Mouse (Mus musculus) adipocyte (in vitro differentiated cells): ENCODE data around the gene Il20ra.
A peak's percentile ranks its signal among the peaks of the same experiment; 100 is the strongest.
"Not testable (repeated sequence)": the region's sequence is repeated elsewhere in the genome, so short reads cannot be mapped to it uniquely, and the experiment has no call there.

Experiments
- DNase-seq: peaks from one replicate; pipeline ENCODE4 v3.0.0-alpha.2; 2016; ENCODE audit warnings: low spot score

The Il20ra gene

DNA sequence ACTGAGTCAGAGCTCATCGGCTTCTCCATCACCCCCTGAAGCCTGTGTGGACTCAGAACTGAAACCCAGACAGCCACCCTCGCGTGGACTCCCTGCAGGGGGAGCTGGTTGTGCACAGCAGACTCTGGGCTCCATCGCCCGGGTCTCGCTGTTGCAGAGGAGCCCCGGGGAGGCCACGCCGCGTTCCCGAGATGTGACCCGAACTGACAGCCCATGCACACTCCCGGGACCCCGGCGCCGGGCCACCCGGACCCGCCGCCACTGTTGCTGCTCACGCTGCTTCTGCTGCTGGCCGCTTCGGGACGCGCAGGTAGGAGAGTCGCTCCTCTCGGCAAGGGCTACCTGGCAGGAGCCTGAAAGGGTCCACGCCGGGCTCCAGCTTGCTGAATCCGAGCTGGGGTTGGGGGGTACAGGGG lies at the start of gene Il20ra:
Il20ra (plus strand) TSS at position 150 of the 416 bp plus-strand sequence.
- no peak for DNase-seq

DNA sequence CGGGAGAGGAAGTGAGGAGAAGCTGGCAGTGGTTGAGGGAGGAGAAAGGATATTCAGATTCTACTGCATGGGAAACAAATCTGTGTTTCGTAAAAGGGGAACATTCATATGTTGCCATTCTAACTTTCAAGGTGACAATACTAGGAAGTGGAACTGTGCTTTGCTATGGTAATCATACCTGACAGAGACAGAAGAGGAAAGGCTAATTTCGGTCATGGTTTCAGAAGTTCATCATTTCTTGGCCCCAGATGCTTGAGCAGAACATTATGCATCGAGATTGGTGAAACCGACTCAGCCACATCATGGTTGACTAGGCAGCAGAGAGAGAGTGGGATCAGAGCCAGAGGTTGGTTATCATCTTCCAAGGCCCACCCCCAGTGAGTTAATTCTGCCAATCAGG lies 43.4 kb upstream of the Il20ra start:
- no peak for DNase-seq

DNA sequence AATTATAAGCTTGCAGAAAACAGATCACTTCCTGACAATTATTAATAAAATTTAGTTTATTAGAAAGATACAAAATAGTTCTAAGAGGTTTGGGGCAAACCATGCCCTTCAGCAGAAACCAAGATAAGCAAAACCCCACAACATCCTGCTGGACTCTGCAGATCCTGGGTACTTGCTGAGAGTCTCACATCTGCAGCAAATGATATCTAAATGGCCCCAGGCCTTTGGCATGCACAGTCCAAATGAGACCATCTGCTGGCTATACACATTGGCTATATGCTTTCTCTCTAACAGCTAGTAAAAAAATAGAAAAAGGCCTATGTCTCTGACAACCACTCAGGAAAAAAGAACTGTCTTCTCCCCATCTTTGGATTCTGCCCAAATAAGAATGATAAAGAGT lies 40.4 kb upstream of the Il20ra start:
- DNase-seq, result no peak

DNA sequence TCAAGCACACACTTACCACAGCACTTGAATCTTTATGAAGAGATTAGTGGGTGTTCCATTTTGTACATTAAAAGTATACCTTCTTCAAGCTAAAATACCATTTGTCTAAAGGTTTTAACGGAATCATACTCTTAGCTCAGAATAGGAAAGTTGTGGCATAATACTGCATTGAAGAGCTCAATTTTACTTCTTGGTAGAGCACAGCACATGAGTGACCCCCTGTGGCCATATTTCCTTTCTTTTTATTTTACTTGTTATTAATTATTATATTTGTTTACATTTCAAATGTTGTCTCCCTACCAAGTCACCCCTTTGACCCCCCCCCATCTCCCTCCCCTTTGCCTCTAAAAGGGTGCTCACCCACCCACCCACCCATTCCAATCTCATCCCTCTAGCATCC lies 39.2 kb upstream of the Il20ra start:
- peak; percentile 21 for DNase-seq

DNA sequence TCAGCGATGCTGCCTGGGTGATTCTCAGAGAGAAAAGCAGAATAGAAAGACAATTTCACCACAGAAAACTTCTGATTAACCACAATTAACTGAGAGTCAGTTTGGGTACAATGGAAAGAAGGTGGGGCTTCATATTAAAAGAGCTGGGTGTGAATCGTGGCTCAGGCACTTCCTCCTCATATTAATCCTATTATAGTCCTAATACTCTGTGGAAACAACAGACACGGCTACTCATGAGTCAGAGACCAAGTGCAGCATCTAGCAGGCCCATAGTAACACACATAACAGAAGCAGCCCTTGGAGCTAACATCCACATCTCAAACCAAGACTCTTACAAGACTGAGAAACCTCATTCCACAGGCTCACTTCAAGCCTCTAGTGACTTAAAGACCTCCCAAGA lies 24.7 kb upstream of the Il20ra start:
- no peak for DNase-seq

DNA sequence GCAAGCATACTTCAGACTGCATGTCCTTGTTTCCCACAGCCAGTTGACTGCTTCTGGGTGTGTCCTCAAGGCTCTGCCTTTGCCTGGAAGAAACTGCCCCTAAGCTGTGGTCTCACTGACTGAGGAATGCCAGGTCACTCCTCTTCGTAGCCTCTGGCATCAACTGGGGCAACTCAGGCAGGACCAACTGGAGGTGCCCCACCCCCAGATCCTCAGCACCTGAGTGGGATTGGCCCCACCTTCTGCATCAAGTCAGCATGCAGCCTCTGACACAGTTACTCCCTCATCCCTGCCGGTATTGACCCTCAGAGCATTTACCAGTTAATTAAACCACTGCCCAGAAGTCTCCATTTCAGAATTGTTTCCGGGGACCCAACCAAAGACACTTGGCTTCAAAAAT lies 21.1 kb upstream of the Il20ra start:
- no peak for DNase-seq

DNA sequence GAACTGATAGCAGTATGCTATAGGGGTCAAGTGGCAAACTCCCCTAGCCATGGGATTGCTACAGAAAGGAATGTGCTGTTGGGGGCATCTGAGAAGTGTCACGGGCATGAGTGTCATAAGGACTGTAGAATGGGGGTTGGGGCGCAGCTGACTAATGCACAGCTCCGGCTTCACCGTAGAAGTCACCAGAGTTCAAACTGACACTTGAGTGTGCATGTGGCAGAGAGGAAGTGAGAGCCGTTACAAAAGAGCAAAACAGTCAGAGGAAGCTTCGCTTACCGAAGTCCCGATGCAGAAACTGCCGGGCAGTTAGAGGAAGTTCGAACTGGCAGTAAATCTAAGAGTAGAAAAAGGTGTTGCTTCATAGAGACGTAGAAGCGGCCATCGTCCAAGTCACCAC lies 20.6 kb upstream of the Il20ra start:
- no peak for DNase-seq

DNA sequence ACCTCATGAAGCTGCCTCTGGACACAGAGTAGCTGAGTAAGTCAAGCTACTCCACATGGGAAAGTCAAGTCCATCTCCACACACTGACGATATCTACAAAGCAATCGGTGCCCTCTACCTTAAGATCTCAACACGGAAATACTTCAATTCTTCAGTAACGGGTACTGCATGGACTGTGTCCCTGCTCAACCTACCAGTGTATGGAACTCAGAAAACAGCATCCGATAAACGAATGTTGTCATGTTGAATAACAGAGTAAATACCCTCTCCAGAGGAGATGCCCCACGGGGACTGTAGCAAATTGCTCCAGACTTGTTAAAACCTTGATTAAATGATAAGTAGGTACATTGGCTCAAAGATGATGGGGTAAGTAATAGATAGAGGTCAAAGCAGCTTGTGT lies 20.0 kb upstream of the Il20ra start:
- no peak for DNase-seq

DNA sequence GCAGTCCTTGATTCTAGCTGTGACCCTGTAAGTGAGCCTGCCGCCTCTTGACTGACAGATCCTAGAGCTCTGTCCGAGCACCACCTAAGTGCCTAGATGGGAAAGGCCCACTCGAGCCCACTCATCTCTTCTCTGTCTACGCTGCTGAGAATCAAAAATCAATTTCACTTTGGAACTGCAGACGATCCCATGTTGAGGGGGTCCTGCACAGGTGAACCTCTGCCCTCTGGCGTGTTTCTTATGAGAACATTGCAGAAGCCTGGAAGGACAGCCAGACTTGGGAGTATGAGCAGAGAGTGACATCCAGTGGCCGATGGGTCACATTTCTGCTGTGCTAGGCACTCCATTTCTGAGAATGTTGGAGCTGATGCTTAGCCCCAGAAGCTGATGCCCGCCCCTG lies 19.4 kb upstream of the Il20ra start:
- peak; percentile 72 for DNase-seq

DNA sequence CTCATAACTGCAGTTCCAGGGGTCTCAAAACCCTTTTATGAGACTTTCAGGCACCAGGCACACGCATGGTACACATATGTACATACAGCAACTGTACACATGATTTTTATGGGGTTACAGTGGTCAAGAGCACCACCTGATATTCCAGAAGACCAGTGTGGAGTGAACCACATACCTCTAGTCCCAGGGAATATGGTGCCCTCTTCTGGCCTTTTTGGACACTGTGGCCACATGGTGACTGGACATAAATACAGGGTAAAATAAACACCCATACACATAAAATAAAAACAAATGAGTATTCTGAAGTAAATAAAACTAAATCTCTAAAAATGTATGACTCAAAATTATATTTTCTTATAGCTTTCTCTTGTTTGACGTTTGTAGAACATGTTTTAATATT lies 18.7 kb upstream of the Il20ra start:
- peak; percentile 25 for DNase-seq

DNA sequence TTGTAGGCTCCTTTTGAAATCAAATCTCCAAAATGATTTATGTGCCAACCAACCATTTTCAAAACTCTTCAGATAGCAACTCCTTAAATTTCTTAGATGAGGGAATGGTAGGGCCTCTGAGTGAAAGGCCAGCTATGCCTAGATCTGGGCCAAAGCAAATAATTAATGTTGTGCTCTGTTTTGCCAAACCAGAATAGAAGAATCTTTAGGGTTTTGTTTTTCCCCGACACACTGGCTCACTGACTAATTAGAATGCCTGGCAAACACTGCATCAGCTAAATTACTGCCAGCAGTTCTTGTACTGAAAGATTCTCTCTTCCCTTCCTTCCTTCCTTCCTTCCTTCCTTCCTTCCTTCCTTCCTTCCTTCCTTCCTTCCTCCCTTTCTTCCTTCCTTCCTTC lies 13.0 kb upstream of the Il20ra start:
- peak; percentile 6 for DNase-seq

DNA sequence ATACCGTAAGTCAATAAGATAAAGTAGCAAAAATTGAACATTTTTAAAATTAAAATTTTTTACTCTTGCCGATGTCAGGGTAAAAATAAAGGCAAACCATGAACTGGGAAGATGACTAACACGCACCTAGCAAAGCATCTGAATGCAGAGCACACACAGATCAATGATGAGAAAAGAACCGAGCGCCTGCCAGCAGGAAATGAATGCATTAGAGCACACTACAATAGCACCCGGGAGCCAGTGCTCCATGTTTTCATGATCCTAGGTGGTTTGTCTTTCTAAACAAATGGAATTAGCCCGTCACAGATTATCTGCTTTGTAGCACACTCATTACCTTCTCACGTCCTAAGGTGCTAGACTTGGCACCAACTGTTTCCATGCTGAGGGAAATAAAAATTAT lies 7.9 kb upstream of the Il20ra start:
- DNase-seq, result no peak

DNA sequence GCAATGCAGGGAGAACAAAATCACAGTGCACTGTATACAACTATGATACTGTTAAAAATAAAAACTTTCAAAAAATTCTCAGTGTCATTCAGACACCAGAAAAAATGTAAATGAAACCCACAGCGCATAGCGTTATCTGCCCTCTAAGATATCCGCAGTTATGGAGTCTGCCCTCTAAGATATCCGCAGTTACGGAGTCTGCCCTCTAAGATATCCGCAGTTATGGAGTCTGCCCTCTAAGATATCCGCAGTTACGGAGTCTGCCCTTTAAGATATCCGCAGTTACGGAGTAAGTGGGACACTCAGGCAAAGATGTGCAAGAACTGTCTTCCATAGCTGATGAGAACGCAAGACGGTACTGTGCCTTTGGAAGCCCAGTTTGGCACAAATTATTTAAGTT lies 4.6 kb upstream of the Il20ra start:
- DNase-seq, result no peak

DNA sequence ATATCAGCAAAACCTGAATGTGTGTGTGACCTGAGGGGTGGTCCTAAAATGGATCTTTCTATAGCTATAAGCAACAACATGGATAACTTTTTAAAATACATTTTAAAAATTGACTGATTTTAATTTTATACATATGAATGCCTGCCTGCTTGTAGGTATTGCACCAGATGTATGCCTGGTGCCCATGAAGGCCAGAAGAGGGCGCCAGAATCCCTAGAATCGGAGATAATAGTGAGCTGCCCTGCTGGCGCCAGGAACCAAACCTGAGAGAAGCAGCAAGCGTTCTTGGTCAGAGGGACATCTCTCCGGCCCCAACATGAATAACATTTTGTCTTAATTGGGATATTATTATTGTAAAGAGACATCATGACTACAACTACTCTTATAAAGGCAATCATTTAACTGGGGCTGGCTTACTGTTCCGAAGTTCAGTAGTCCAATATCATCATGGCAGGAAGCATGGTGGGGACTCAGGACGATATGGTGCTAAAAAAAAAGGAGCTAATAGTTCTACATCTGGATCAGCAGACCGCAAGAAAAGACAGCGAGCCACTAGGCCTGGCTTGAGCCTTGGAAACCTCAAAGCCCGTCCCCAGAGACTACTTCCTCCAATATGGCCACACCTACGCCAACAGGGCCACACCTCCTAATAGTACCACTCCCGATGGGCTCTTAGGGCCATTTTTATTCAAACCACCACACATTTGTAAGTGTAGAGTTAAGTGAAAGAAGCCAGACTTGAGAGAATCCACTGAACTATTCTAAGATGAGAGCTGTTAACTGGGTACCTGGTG lies 3.9 kb upstream of the Il20ra start:
- DNase-seq, result peak; percentile 8

DNA sequence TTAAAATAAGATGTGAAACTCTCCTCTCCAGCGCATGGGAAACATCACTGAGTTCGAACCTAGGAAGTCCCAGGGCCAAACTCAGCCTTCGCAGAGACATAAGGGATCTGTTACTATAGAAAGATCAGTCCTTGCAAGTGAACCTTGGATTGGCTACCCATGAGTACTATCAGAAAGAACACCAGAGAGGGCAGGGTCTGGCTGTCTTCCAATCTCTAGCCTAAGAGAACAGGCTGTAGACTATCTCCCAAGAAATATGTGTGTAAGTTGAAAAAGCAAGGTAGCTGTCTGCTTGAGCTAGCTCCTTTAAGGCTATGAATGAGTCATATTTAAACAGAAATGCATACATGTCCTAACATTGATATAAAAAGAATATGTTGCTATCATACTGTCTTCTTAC lies 1.4 kb upstream of the Il20ra start:
- no peak for DNase-seq

DNA sequence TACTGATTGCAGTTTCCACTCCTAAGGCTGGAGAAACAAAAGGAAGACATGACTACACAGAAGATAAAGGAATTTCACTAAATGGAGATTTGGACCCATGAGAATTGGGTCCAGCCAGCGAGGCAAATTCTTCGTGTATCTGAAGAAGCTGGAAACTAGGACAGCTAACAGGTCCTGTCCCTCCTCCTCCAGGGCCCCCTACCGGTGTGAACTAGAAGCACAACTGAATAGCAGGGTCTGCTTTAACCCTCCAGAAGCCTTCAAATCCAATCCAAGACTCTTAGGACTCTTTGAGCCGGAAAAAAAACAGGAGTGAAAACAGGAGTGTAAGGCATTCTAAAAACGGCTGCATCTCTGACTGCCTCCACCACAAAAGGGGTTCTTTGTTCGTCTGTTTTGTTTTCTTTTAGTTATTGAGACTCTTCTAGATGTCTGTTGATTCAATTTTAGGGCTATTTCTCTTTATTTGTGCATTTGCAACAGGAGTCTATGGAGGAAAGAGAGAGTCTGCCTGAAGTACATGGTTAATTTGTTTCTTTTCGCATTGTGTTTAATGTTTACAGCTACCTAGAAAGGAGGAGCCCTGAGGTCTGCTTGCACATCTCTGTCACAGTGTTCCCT lies 709 bp upstream of the Il20ra start:
- DNase-seq, result no peak

DNA sequence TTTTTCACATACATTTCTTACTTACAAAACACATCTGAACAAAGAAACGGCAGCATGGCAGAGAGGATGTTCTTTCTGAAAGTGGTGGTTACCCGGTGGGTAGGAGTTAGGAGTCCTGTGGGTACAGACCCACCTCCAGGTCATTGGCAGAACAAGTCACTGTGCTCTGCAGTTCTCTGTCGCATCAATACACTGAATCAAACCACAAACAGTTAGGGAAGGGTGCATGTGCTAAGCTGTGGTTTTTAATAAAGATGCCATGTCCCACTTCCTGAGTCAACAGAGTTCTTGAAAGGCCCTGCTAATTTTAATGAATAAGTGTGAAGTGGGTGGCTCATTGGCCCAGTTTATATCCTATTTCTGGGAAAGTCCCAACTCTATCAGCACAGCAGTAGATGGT lies 6.3 kb downstream of the Il20ra start:
- DNase-seq, result no peak

DNA sequence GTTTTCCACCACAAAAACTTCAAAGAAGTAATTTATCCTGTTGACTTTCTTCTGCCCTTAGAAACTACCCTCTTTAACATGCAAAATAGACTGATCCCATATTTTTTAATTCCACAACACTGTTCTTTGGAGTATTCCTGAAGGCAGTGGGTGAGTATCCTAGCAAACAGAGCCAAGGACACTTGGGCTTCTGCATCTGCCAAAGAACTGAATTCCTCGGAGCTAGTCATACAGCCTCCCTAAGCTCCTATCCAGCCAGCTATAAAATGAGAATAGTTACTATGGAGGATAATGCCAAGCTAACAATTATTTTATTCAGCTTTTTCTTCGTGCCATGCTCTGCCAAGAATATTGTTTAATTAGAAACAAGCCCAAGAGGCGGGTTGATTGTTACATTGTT lies 9.9 kb downstream of the Il20ra start:
- no peak for DNase-seq

DNA sequence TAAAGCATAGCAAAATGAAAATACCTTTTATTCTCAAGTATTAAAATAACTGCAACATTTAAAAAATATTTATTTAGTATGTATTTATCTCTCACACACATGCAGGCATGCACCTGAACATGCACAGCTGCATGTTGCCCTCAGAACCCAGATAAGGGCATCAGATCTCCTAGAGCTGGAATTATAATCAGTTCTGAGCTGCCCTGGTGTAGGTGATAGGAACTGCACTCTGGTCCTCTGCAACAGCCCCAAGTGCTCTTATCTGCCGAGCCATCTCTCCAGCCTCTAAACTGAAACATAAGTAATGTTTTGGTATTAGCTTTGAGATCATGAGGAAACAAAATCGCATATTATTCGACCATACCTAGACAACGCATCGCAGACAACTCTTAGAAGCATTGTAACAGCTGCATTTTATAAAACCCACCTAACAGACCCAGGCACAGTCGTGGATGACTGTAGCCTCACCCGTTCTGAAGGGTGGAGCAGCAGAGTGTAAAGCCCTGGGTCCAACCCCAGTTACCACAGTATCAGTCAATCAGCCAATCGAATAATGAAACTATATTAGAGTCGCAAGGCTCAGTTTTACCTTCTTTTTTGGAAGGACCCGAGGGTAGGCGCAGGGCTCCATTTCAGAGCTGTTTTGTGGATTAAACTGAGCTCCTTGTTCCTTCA lies 11.9 kb downstream of the Il20ra start:
- DNase-seq, result no peak

DNA sequence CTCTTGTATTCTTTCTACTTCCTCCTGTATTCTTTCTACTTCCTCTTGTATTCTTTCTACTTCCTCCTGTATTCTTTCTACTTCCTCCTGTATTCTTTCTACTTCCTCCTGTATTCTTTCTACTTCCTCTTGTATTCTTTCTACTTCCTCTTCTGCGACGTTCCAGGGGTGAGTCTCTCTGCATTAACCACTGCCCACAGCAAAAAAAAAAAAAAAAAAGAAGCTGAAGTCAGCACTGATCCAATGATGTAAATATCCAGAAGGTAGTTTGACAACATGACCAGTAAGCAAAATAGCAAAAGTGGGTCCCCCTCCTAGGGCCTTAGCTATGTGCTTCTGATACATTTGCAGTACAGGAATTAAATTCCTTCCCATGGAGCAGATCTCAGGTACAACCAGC lies 26.1 kb downstream of the Il20ra start:
- DNase-seq, result not testable (repeated sequence)

DNA sequence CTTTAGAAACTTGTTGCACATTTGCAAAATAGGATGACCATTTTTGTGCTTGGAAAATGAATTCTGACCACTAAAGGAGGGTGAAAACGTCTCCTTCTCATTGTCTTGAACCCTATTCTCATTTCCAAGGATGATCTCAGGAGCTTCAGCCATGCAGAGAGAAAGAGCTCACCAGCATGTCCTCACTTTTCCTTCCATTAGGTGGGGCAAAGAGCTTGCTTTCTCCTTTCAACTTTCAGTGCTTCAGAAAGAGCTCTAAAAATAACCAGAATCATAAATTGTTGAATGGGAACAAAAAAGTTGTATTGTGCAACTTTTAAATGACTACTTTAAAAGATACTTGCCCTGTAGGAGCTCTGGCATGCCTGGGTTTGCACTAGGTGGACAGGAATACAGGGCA lies 33.3 kb downstream of the Il20ra start:
- DNase-seq, result peak; percentile 6

DNA sequence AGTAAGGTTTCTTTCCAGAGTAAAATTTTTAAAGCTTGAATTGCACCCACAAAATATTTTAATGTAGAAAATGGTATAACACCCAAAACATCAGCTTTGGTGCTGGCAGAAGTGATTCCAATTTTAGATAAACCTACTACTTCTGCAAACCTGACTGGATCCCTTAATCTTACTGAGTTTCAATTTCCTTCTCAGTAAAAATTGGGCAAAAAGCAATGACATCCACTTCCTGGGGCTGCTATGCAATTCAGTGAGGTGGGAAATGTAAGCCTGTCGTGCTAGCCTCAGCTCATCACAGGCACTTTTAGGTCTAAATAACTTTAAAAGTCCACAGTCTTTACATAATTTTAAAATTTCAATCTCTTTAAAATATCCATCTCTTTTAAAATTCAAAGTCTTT lies 33.8 kb downstream of the Il20ra start:
- DNase-seq, result no peak

DNA sequence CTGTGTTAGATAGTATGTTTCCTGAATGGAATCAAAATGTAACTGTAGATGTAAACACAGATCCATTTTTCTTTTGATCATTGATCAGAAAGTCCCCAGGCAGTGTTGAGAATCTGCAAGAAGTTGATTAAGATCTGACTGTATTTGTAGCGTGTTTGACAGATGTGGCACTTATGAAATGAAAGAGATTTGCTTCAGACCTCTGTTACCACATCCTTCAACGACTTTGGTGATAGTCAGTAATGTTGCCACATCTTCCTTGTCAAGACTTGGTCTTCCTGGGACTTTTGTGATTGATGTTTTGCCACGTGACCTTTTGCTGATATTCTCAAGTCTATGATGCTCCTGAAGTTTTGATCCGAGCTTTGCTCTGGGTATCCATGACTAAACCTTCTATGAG lies 35.3 kb downstream of the Il20ra start:
- no peak for DNase-seq
